Mouse (Mus musculus) stomach, postnatal 0 days (tissue): ENCODE results near the gene Selenom.

ENCODE experiments used
- CTCF ChIP-seq: IDR thresholded peaks from 2 replicates; pipeline ENCODE4 v1.5.1; 2016; ENCODE audit warnings: antibody characterized with exemption, low read depth, mild to moderate bottlenecking, moderate library complexity
- EP300 ChIP-seq: optimal IDR thresholded peaks from 2 replicates; pipeline ENCODE3; 2016; ENCODE audit warnings: antibody characterized with exemption

GRCm38 (mm10) chr11:3520919-3521318, 6.4 kb downstream of the Selenom start:
- TF ChIP-seq CTCF (no peak), EP300 (no peak)
